Mouse (Mus musculus): ENCODE results near the gene Coa7.

Coa7 gene

DNA sequence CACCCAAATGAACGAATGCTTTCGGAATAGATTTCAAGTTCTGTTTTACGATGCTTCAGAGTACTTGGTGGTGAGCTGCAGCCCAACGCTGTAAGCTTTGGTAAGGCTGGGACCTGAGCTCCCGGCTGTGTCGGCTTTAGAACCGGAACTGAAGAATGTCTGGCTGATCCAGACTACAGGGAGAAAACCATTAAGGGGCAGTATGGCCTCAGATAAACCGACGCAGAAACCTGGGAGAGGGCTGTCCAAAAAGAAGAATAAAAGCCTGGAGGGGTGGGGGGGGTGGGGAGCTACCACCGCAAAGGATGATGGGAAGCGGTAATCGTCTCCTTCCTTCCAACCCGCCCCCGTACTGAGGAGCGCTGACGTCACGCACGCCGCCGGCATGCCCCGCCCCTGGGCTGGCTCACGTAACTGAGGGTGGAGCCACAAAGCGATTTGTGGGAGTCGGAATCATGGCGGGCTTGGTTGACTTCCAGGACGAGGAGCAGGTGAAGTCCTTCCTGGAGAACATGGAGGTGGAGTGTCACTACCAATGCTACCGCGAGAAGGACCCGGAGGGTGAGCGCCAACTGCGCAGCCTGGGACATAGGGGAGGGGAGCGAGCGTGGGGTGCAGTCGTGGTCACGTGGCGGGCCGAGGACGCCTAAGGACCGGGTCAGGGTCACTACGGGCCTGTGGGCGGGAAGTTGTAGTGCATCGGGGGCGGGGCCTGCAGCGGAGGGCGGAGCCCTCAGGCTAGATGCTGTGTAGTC is at the start of gene Coa7:
Coa7 (plus strand) TSS at position 411 of the 755 bp plus-strand sequence.
- DNase-seq (ENCODE audit: low read depth): peak; percentile 99

DNA sequence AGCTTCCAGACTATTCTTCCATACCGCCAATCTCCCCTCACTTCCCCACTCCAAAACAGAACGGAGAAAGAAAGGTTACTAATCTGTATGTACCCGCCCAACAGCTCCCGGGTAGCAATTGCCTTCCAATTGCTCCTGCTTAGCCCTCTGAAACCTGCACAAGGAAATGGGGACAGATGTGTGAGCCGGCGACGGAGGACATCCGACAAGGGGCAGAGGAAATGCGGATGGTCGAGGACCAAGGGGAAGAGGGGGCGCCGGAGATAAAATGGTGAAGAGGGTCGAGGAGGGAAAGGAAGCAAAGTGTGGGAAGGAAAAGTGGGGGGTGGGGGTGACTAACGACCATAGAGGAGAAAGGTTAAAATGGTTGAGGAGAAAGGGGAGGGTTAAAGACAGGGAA is 27.7 kb upstream of the Coa7 start:
- no peak for DNase-seq (ENCODE audit: low read depth)

DNA sequence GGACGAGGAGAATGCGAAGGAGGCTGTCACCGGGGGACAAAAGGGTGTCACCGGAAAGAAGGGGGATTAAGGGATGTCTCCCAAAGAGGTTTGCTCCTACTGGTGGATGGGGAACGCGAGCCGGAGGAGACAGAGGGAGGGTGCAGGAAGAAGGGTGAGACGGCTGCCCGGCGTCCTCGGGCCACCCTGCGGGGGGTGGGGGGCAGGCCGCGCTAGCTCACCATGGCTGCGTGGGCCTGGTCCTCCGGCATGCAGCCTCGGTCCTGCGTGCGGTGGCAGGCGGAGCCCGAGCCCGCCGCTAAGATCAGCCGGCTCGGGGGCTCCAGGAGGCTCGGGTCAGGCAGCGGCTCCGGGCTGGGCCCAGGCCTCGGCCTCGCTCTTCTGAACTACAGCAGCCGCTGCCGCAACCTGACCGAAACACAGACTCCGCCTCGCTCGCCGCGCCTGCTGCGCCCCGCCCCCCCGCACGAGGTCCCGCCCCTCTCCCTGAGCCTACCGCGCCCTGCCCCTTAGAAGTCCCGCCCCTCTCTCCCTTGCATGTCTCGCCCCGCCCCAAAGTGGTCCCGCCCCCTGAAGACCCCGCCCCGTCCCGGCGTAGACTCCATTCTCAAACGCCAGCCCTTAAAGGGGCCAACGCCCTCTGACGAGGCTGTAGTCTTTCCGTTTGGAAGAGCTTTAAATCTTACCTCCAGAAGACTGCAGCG is 27.1 kb upstream of the Coa7 start, which contains the start of gene Zyg11b:
Zyg11b (minus strand) TSS at position 427 of the 704 bp plus-strand sequence.
- DNase-seq (ENCODE audit: low read depth): peak; percentile 97

GRCm38 (mm10) chr4:108302296-108302890 is 25.5 kb upstream of the Coa7 start:
- no peak for DNase-seq (ENCODE audit: low read depth)

- peak; percentile 51 for DNase-seq (ENCODE audit: low read depth)
Measured at GRCm38 (mm10) chr4:108310706-108311105, 17.2 kb upstream of the Coa7 start.

DNA sequence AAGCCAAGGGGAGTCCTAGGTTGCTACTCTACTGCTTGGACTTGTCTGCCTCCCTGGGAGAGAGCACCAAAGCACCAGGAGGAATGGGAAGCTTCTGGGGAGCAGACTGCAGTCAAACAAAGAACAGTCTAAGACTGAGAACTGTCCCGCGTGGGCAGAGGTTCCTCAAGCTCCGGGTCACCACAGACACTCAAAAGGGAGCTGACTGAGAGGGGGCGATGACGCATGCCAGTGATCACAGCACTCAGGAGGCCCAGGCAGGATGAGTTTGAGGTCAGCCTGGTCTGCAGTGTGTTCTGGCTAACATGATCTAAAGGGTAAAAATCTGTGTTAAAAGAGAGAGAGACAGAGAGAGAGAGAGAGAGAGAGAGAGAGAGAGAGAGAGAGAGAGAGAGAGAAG is 13.9 kb upstream of the Coa7 start:
- DNase-seq (ENCODE audit: low read depth): peak; percentile 70

- peak; percentile 68 for DNase-seq (ENCODE audit: low read depth)
Measured at GRCm38 (mm10) chr4:108317656-108318605, 10.0 kb upstream of the Coa7 start.

GRCm38 (mm10) chr4:108318649-108319615 is 9.0 kb upstream of the Coa7 start:
- peak; percentile 94 for DNase-seq (ENCODE audit: low read depth)

GRCm38 (mm10) chr4:108319747-108320146 is 8.2 kb upstream of the Coa7 start:
- peak; percentile 79 for DNase-seq (ENCODE audit: low read depth)

DNA sequence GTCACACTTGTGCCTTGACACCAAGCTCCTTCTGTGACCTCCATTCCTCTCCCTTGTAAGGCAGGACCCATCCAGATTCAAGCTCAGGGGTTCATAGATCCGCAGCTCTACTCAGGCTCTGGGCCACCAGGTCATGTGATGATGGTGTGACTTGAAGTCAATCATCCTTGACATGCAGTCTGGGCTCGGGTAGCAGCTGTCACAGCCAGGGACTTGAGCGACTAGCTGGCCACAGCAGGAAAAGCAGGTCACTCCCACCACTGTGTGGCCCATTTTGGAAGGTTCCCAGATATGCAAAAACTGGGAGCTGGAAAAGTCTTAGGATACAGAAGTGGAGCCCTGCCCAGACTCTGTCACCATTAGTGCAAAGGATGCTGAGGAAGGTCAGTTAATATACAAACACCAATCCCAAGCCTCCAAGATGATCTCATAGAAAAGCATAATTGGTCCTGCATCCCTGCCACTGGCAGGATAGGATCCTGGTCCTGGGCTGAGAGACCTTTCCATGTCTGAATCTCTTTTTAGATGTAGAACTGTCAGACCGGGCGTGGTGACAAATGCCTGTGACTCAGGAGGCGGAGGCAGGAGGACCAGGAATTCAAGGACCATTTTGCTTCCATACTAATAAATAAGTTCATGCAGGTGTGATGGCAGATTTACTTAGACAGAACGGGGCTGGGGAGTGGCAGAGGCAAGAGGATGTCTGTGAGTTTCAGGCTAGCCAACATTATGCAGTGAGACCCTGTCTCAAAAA is 7.1 kb upstream of the Coa7 start:
- DNase-seq (ENCODE audit: low read depth): no peak

GRCm38 (mm10) chr4:108323588-108323987 is 4.4 kb upstream of the Coa7 start:
- no peak for DNase-seq (ENCODE audit: low read depth)

GRCm38 (mm10) chr4:108327071-108327579 is 815 bp upstream of the Coa7 start:
- peak; percentile 67 for DNase-seq (ENCODE audit: low read depth)

- no peak for DNase-seq (ENCODE audit: low read depth)
Measured at GRCm38 (mm10) chr4:108329840-108330239, 1.9 kb downstream of the Coa7 start.

- no peak for DNase-seq (ENCODE audit: low read depth)
Measured at GRCm38 (mm10) chr4:108332041-108332440, 4.1 kb downstream of the Coa7 start.

GRCm38 (mm10) chr4:108335413-108335812 is 7.5 kb downstream of the Coa7 start:
- DNase-seq (ENCODE audit: low read depth): no peak

DNA sequence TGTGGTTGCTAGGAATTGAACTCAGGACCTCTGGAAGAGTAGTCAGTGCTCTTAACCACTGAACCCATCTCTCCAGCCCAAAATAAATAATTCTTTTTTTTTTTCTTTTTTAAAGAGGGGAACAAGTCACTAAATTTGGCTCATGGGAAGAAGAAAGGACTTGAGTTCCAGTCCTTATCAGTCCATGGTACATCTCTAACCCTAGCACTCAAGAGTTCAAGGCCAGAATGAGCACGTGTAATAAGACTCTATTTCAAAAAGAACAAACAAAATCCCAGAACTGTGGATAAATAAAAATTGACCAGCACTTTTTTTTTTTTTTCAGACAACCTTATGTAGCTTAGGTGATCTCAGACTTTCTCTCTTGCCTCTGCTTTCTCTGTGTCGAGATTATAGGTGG is 8.8 kb downstream of the Coa7 start:
- no peak for DNase-seq (ENCODE audit: low read depth)

GRCm38 (mm10) chr4:108337817-108338216 is 9.9 kb downstream of the Coa7 start:
- DNase-seq (ENCODE audit: low read depth): no peak

DNA sequence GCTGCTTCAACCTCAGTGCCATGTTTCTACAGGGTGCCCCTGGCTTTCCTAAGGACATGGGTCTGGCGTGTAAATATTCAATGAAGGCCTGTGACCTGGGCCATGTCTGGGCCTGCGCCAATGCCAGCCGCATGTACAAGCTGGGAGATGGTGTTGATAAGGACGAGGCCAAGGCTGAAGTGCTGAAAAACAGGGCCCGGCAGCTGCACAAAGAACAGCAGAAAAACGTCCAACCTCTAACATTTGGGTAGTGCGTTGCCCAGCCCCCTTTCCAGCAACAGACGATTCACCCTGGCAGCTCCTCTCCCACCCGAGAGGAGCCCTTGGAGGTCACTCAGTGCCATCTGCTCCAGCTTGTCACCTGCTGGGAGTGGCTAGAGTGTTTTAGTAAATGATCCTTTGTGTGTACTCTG is 10.4 kb downstream of the Coa7 start:
- DNase-seq (ENCODE audit: low read depth): no peak

DNA sequence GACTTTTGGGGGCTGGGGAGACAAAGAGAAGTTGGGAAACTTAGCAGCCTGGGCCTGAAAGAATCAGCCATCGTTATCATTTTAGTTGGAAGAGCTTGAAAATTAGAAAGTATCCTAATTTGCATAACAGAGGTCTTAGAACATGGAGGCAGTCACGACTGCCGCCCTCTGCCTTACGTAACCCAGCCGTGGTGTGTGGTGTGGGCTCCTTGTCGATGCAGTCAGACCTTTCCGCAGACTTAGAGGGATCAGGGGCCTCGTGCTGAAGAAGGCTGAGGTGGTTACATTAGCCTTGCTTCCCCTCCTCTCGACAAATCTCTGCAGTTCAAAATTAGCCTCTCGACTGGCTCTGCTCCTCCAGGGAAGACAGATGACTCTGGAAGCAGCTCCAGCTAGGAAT is 10.9 kb downstream of the Coa7 start:
- DNase-seq (ENCODE audit: low read depth): no peak

GRCm38 (mm10) chr4:108339277-108339690 is 11.3 kb downstream of the Coa7 start:
- DNase-seq (ENCODE audit: low read depth): peak; percentile 82
